Mouse (Mus musculus) cerebral cortex, adult 2 months (tissue): ENCODE data around the gene Psg16.

Experiments used
- WGBS: fragments of 180-500 bp; shearing (Covaris S2); methylation state at CpG from one replicate; pipeline ENCODE4 v1.1.7; 2018; 5-methylcytosine and 5-hydroxymethylcytosine counted together

Psg16 gene

GRCm38 (mm10) chr7:17101631-17102030 is 27.8 kb downstream of the Psg16 start:
- 91% methylated on average over 13 of the region's 13 CpGs for WGBS

- 81% methylated on average over 1 of the region's 1 CpGs for WGBS
Measured at GRCm38 (mm10) chr7:17135307-17135706, 61.5 kb downstream of the Psg16 start.

GRCm38 (mm10) chr7:17149931-17150330 is 76.1 kb downstream of the Psg16 start, which contains the start of gene Ceacam3:
Ceacam3 (plus strand) TSS chr7:17150282.
- 87% methylated on average over 2 of the region's 2 CpGs for WGBS

- WGBS = 45% methylated on average over 2 of the region's 2 CpGs
Measured at GRCm38 (mm10) chr7:17155634-17156033, 81.8 kb downstream of the Psg16 start.

GRCm38 (mm10) chr7:17156885-17157677 is 83.2 kb downstream of the Psg16 start:
- 69% methylated on average over 3 of the region's 3 CpGs for WGBS

- WGBS = 77% methylated on average over 7 of the region's 7 CpGs
Measured at GRCm38 (mm10) chr7:17159011-17159410, 85.2 kb downstream of the Psg16 start.

GRCm38 (mm10) chr7:17171827-17172226 is 98.0 kb downstream of the Psg16 start:
- WGBS = 79% methylated on average over 4 of the region's 4 CpGs
